Mouse (Mus musculus) lung, postnatal 14 days (tissue): ENCODE measurements at regions not wholly inside any gene's neighbourhood (a gene's known extent, or its start where the extent isn't known, plus 50 kb on each side); places are given as distances from the start of the nearest gene placed in this dataset.

Experiments used
- DNase-seq: peaks from one replicate; pipeline ENCODE4 v3.0.0; 2021

DNA sequence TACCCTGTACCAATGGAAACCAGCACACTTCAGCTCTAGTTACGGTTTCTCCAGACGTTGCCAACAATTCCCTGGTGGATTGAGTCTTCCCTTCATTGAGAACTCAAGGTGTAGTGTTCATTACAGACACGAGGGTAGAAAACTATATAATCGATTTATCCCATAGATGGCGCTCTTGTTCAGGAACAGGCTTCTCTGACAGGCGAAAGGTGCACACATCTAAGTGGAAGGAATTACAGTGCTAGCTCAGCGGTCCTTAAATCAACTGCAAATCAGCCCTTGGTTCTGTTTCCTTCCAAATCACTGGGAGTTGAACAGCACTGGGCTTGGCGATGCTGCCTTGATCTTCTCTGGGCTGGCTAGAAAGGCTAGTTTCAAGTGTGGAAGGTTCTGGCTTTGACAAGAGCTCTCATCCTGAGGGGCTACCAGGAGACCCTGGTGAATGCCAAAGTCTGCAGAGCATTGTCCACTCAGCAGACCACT lies 161.1 kb downstream of the March11 start:
- peak; percentile 37 for DNase-seq

DNA sequence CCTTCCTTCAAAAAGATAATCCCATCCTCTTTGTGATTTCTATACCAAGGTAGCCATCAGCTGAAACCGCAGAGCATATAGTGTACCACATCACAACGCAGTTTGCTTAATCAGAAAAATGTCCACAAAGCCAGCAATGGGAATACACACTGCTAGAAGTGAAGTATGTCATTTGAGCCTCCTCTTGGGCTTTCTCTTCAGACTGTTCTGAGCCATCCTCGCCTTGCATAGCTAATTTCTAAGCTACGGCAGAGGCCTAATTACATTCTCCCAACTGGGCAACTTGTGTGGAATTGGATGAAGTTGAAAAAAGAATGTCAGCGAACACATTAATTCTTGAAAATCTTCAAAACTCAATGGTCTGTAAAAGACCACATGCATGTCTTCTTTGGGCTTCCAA lies 178.5 kb downstream of the March11 start:
- DNase-seq = no peak
